Mouse (Mus musculus): Measurements from ENCODE around the gene Hnrnpr.
A peak's percentile ranks its signal among the peaks of the same experiment; 100 is the strongest.

Gene Hnrnpr

GRCm38 (mm10) chr4:136309780-136310179, 962 bp upstream of the Hnrnpr start:
- DNase-seq: peak; percentile 59 to 66

- DNase-seq: peak; percentile 54 to 57
These were observed 579 bp downstream of the Hnrnpr start for GRCm38 (mm10) chr4:136311042-136311999.

- no peak for DNase-seq
These were observed 1.9 kb downstream of the Hnrnpr start for GRCm38 (mm10) chr4:136312616-136313015.

- no peak for DNase-seq
These were observed 6.9 kb downstream of the Hnrnpr start for GRCm38 (mm10) chr4:136317667-136318066.

GRCm38 (mm10) chr4:136320016-136320415, 9.3 kb downstream of the Hnrnpr start:
- no peak for DNase-seq

- DNase-seq: peak; percentile 33 to 39
These were observed 13.5 kb downstream of the Hnrnpr start for GRCm38 (mm10) chr4:136324226-136324625.

- DNase-seq: no peak
These were observed 16.5 kb downstream of the Hnrnpr start for GRCm38 (mm10) chr4:136327238-136327637.

GRCm38 (mm10) chr4:136328115-136328514, 17.4 kb downstream of the Hnrnpr start:
- DNase-seq: no peak

- DNase-seq: no peak
These were observed 21.0 kb downstream of the Hnrnpr start for GRCm38 (mm10) chr4:136331709-136332108.

GRCm38 (mm10) chr4:136333191-136333590, 22.4 kb downstream of the Hnrnpr start:
- DNase-seq: no peak

- no peak for DNase-seq
These were observed 24.3 kb downstream of the Hnrnpr start for GRCm38 (mm10) chr4:136335065-136335464.

GRCm38 (mm10) chr4:136337129-136337528, 26.4 kb downstream of the Hnrnpr start:
- no peak for DNase-seq

- DNase-seq: no peak
These were observed 38.9 kb downstream of the Hnrnpr start for GRCm38 (mm10) chr4:136349616-136350015.

GRCm38 (mm10) chr4:136357026-136357425, 46.3 kb downstream of the Hnrnpr start:
- DNase-seq: peak; percentile 43 to 70

GRCm38 (mm10) chr4:136357429-136357828, 46.7 kb downstream of the Hnrnpr start:
- no peak for DNase-seq

GRCm38 (mm10) chr4:136367856-136368255, 57.1 kb downstream of the Hnrnpr start:
- DNase-seq: no peak

GRCm38 (mm10) chr4:136369727-136370126, 59.0 kb downstream of the Hnrnpr start:
- DNase-seq: peak; percentile 46 to 64

- DNase-seq: no peak
These were observed 62.9 kb downstream of the Hnrnpr start for GRCm38 (mm10) chr4:136373494-136374181.

GRCm38 (mm10) chr4:136377001-136377400, 66.3 kb downstream of the Hnrnpr start:
- no peak for DNase-seq

GRCm38 (mm10) chr4:136383052-136383451, 72.3 kb downstream of the Hnrnpr start:
- DNase-seq: no peak

GRCm38 (mm10) chr4:136383839-136384238, 73.1 kb downstream of the Hnrnpr start:
- no peak for DNase-seq

- DNase-seq: no peak
These were observed 76.5 kb downstream of the Hnrnpr start for GRCm38 (mm10) chr4:136387261-136387660.

- no peak for DNase-seq
These were observed 91.1 kb downstream of the Hnrnpr start for GRCm38 (mm10) chr4:136401806-136402205.

- DNase-seq: no peak
These were observed 97.1 kb downstream of the Hnrnpr start for GRCm38 (mm10) chr4:136407831-136408230.
